Mouse (Mus musculus): ENCODE data around the gene Eya2. TPM values are rescaled to one million over a fixed set of nuclear protein-coding genes. Genes with fewer than 3 reads are reported as not detected.

The Eya2 gene
- polyA plus RNA-seq, 1 experiment from 2014 or later: 0.76 TPM

- Histone ChIP-seq H3K27ac (replicated peaks in 1 of 2; ENCODE audit: control insufficient read depth in 1 of 2, insufficient read depth in 1 of 2, low read depth in 2 of 2, low read length in 2 of 2) (no peak overlapping the region), H3K9ac (ENCODE audit: low read length) (no peak overlapping the region), H3K36me3 (ENCODE audit: control insufficient read depth, insufficient read depth, low read length) (no peaks in the 10 kb centered on the region), H3K4me3 (ENCODE audit: control insufficient read depth in 1 of 2, insufficient read depth in 1 of 2, low read depth in 1 of 2, low read length in 2 of 2) (no peak overlapping the region), H3K27me3 (ENCODE audit: control insufficient read depth, insufficient read depth, low read length) (no peaks in the 10 kb centered on the region), H3K4me1 (ENCODE audit: control insufficient read depth in 2 of 2, insufficient read depth in 2 of 2, low read length in 2 of 2) (peaks cover 13 to 19% of the 10 kb centered on the region in 2 experiments), H3K4me2 (ENCODE audit: low read length) (no peak overlapping the region), H3K9me3 (ENCODE audit: control insufficient read depth, low read length) (no peaks in the 10 kb centered on the region)
- 28% methylated on average over 11 of the region's 11 CpGs for WGBS
- ATAC-seq (ENCODE audit: insufficient number of reproducible peaks, insufficient read depth, low FRiP score, low read depth): no peak
These were observed 56.2 kb downstream of the Eya2 start for GRCm38 (mm10) chr2:165651031-165651430.

GRCm38 (mm10) chr2:165652281-165652680, 57.4 kb downstream of the Eya2 start:
- ATAC-seq (ENCODE audit: insufficient number of reproducible peaks, insufficient read depth, low FRiP score, low read depth): no peak
- Histone ChIP-seq H3K4me2 (ENCODE audit: low read length) (no peak overlapping the region), H3K4me3 (ENCODE audit: control insufficient read depth in 1 of 2, insufficient read depth in 1 of 2, low read depth in 1 of 2, low read length in 2 of 2) (no peak overlapping the region), H3K27ac (replicated peaks in 1 of 2; ENCODE audit: control insufficient read depth in 1 of 2, insufficient read depth in 1 of 2, low read depth in 2 of 2, low read length in 2 of 2) (no peak overlapping the region), H3K9me3 (ENCODE audit: control insufficient read depth, low read length) (no peaks in the 10 kb centered on the region), H3K27me3 (ENCODE audit: control insufficient read depth, insufficient read depth, low read length) (no peaks in the 10 kb centered on the region), H3K4me1 (ENCODE audit: control insufficient read depth in 2 of 2, insufficient read depth in 2 of 2, low read length in 2 of 2) (peaks cover 13 to 19% of the 10 kb centered on the region in 2 experiments), H3K9ac (ENCODE audit: low read length) (no peak overlapping the region), H3K36me3 (ENCODE audit: control insufficient read depth, insufficient read depth, low read length) (no peaks in the 10 kb centered on the region)
- 57% methylated on average over 6 of the region's 6 CpGs for WGBS

GRCm38 (mm10) chr2:165653001-165653921, 58.4 kb downstream of the Eya2 start:
- H3K36me3 ChIP-seq (ENCODE audit: control insufficient read depth, insufficient read depth, low read length): no peaks in the 10 kb centered on the region
- H3K4me3 ChIP-seq (ENCODE audit: control insufficient read depth in 1 of 2, insufficient read depth in 1 of 2, low read depth in 1 of 2, low read length in 2 of 2): no peak overlapping the region
- H3K9me3 ChIP-seq (ENCODE audit: control insufficient read depth, low read length): no peaks in the 10 kb centered on the region
- no peak overlapping the region for H3K9ac ChIP-seq (ENCODE audit: low read length)
- H3K4me2 ChIP-seq (ENCODE audit: low read length): peak overlapping the region; percentile 18; the same call in 1 of the 2 replicates
- H3K27me3 ChIP-seq (ENCODE audit: control insufficient read depth, insufficient read depth, low read length): no peaks in the 10 kb centered on the region
- no peak overlapping the region for H3K27ac ChIP-seq (replicated peaks in 1 of 2; ENCODE audit: control insufficient read depth in 1 of 2, insufficient read depth in 1 of 2, low read depth in 2 of 2, low read length in 2 of 2)
- H3K4me1 ChIP-seq (ENCODE audit: control insufficient read depth in 2 of 2, insufficient read depth in 2 of 2, low read length in 2 of 2): peaks cover 13 to 19% of the 10 kb centered on the region in 2 experiments
- peak; percentile 52; the same call in 1 of the 2 replicates for ATAC-seq (ENCODE audit: insufficient number of reproducible peaks, insufficient read depth, low FRiP score, low read depth)
- 22% methylated on average over 14 of the region's 14 CpGs for WGBS

DNA sequence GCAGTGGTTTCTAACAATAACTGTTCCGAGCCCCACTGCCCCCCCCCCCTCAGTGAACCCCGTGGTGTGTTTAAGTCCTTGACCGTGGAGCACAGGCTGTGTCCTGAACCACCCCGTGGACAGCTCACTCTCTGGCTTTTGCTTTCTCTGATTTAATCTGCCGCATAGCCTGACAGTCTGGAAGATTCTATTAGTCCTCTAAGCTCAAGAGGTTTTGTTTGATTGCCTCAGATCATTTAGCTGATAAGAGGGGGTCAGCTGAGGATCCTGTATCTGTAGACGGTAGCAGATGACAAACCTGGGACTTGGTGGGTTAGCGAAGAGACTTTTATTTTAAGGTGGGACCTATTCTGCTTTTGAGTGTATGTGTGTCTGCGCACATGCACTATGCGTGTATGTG, 59.3 kb downstream of the Eya2 start:
- H3K4me2 ChIP-seq (ENCODE audit: low read length): no peak overlapping the region
- H3K27ac ChIP-seq (replicated peaks in 1 of 2; ENCODE audit: control insufficient read depth in 1 of 2, insufficient read depth in 1 of 2, low read depth in 2 of 2, low read length in 2 of 2): no peak overlapping the region
- no peaks in the 10 kb centered on the region for H3K36me3 ChIP-seq (ENCODE audit: control insufficient read depth, insufficient read depth, low read length)
- no peaks in the 10 kb centered on the region for H3K9me3 ChIP-seq (ENCODE audit: control insufficient read depth, low read length)
- peaks cover 13 to 19% of the 10 kb centered on the region in 2 experiments for H3K4me1 ChIP-seq (ENCODE audit: control insufficient read depth in 2 of 2, insufficient read depth in 2 of 2, low read length in 2 of 2)
- H3K27me3 ChIP-seq (ENCODE audit: control insufficient read depth, insufficient read depth, low read length): no peaks in the 10 kb centered on the region
- 51% methylated on average over 9 of the region's 9 CpGs for WGBS
- no peak overlapping the region for H3K4me3 ChIP-seq (ENCODE audit: control insufficient read depth in 1 of 2, insufficient read depth in 1 of 2, low read depth in 1 of 2, low read length in 2 of 2)
- no peak for ATAC-seq (ENCODE audit: insufficient number of reproducible peaks, insufficient read depth, low FRiP score, low read depth)
- no peak overlapping the region for H3K9ac ChIP-seq (ENCODE audit: low read length)

- H3K27me3 ChIP-seq (ENCODE audit: control insufficient read depth, insufficient read depth, low read length): no peaks in the 10 kb centered on the region
- H3K4me2 ChIP-seq (ENCODE audit: low read length): no peak overlapping the region
- H3K4me3 ChIP-seq (ENCODE audit: control insufficient read depth in 1 of 2, insufficient read depth in 1 of 2, low read depth in 1 of 2, low read length in 2 of 2): no peak overlapping the region
- H3K9ac ChIP-seq (ENCODE audit: low read length): no peak overlapping the region
- H3K36me3 ChIP-seq (ENCODE audit: control insufficient read depth, insufficient read depth, low read length): no peaks in the 10 kb centered on the region
- ATAC-seq (ENCODE audit: insufficient number of reproducible peaks, insufficient read depth, low FRiP score, low read depth): no peak
- H3K4me1 ChIP-seq (ENCODE audit: control insufficient read depth in 2 of 2, insufficient read depth in 2 of 2, low read length in 2 of 2): peaks cover 13 to 19% of the 10 kb centered on the region in 2 experiments
- 74% methylated on average over 10 of the region's 10 CpGs for WGBS
- H3K27ac ChIP-seq (replicated peaks in 1 of 2; ENCODE audit: control insufficient read depth in 1 of 2, insufficient read depth in 1 of 2, low read depth in 2 of 2, low read length in 2 of 2): no peak overlapping the region
- no peaks in the 10 kb centered on the region for H3K9me3 ChIP-seq (ENCODE audit: control insufficient read depth, low read length)
These were observed 60.1 kb downstream of the Eya2 start for GRCm38 (mm10) chr2:165654696-165655491.

DNA sequence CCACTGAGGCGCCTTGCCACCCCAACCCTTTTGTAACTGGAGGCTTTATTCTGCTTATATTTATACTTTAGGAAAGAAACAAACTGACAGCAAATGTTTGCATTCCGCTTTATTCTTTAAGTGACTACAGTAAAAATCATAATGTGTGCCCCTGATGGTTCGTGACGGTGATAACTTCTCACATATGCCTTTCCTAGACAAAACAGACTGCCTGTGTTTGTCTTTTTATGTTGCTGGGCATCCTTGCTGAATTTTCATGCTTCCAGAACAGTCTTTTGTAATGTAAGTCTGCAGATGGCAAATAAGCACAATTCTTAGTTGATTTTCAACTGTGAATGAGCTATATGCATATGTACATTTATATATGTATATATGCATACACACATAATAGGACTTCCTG, 61.7 kb downstream of the Eya2 start:
- Histone ChIP-seq H3K9ac (ENCODE audit: low read length) (no peak overlapping the region), H3K4me2 (ENCODE audit: low read length) (no peak overlapping the region), H3K36me3 (ENCODE audit: control insufficient read depth, insufficient read depth, low read length) (no peaks in the 10 kb centered on the region), H3K9me3 (ENCODE audit: control insufficient read depth, low read length) (no peaks in the 10 kb centered on the region), H3K4me1 (ENCODE audit: control insufficient read depth in 2 of 2, insufficient read depth in 2 of 2, low read length in 2 of 2) (peaks cover 13 to 19% of the 10 kb centered on the region in 2 experiments), H3K4me3 (ENCODE audit: control insufficient read depth in 1 of 2, insufficient read depth in 1 of 2, low read depth in 1 of 2, low read length in 2 of 2) (no peak overlapping the region), H3K27ac (replicated peaks in 1 of 2; ENCODE audit: control insufficient read depth in 1 of 2, insufficient read depth in 1 of 2, low read depth in 2 of 2, low read length in 2 of 2) (no peak overlapping the region), H3K27me3 (ENCODE audit: control insufficient read depth, insufficient read depth, low read length) (no peaks in the 10 kb centered on the region)
- 87% methylated on average over 4 of the region's 4 CpGs for WGBS
- ATAC-seq (ENCODE audit: insufficient number of reproducible peaks, insufficient read depth, low FRiP score, low read depth): no peak

GRCm38 (mm10) chr2:165656956-165657355, 62.1 kb downstream of the Eya2 start:
- Histone ChIP-seq H3K27me3 (ENCODE audit: control insufficient read depth, insufficient read depth, low read length) (no peaks in the 10 kb centered on the region), H3K36me3 (ENCODE audit: control insufficient read depth, insufficient read depth, low read length) (no peaks in the 10 kb centered on the region), H3K9me3 (ENCODE audit: control insufficient read depth, low read length) (no peaks in the 10 kb centered on the region), H3K27ac (replicated peaks in 1 of 2; ENCODE audit: control insufficient read depth in 1 of 2, insufficient read depth in 1 of 2, low read depth in 2 of 2, low read length in 2 of 2) (no peak overlapping the region), H3K4me1 (ENCODE audit: control insufficient read depth in 2 of 2, insufficient read depth in 2 of 2, low read length in 2 of 2) (peaks cover 13 to 19% of the 10 kb centered on the region in 2 experiments), H3K9ac (ENCODE audit: low read length) (no peak overlapping the region), H3K4me2 (ENCODE audit: low read length) (no peak overlapping the region), H3K4me3 (ENCODE audit: control insufficient read depth in 1 of 2, insufficient read depth in 1 of 2, low read depth in 1 of 2, low read length in 2 of 2) (no peak overlapping the region)
- WGBS: 68% methylated on average over 6 of the region's 6 CpGs
- no peak for ATAC-seq (ENCODE audit: insufficient number of reproducible peaks, insufficient read depth, low FRiP score, low read depth)

All from heart, embryonic 14.5 days (tissue).